Mouse (Mus musculus): ENCODE measurements at regions not wholly inside any gene's neighbourhood (a gene's known extent, or its start where the extent isn't known, plus 50 kb on each side); places are given as distances from the start of the nearest gene placed in this dataset.

DNA sequence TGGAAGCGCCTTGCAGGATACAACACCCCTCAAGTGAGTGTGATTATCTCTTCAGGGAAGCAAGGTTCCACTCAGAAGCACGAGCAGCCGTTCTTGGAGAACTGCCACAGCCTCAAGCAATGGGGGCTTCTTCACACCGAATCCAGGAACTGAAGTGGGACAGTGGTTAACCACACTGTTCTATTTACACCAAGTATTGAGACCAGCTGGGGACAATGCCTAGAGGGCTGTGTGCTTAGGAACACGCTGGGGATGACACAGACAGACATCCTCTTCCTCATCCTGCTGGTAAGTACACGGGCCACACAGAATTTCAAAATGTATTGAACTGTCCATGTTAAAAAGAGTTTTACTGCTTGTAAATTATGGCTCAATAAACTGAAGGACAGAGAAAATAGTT, 177.0 kb upstream of the Azi2 start:
- Histone ChIP-seq H3K9ac (ENCODE audit: low read length) (no peak overlapping the region), H3K36me3 (ENCODE audit: control insufficient read depth, insufficient read depth, low read length) (no peaks in the 10 kb centered on the region), H3K27me3 (ENCODE audit: control insufficient read depth, insufficient read depth, low read length) (no peaks in the 10 kb centered on the region), H3K4me1 (ENCODE audit: control insufficient read depth in 2 of 2, insufficient read depth in 2 of 2, low read length in 2 of 2) (no peaks in the 10 kb centered on the region), H3K27ac (replicated peaks in 1 of 2; ENCODE audit: control insufficient read depth in 1 of 2, insufficient read depth in 1 of 2, low read depth in 2 of 2, low read length in 2 of 2) (no peak overlapping the region), H3K4me2 (ENCODE audit: low read length) (no peak overlapping the region), H3K4me3 (ENCODE audit: control insufficient read depth in 1 of 2, insufficient read depth in 1 of 2, low read depth in 1 of 2, low read length in 2 of 2) (no peak overlapping the region), H3K9me3 (ENCODE audit: control insufficient read depth, low read length) (no peaks in the 10 kb centered on the region)
- no peak for ATAC-seq (ENCODE audit: insufficient number of reproducible peaks, insufficient read depth, low FRiP score, low read depth)
- WGBS = 84% methylated on average over 6 of the region's 6 CpGs

DNA sequence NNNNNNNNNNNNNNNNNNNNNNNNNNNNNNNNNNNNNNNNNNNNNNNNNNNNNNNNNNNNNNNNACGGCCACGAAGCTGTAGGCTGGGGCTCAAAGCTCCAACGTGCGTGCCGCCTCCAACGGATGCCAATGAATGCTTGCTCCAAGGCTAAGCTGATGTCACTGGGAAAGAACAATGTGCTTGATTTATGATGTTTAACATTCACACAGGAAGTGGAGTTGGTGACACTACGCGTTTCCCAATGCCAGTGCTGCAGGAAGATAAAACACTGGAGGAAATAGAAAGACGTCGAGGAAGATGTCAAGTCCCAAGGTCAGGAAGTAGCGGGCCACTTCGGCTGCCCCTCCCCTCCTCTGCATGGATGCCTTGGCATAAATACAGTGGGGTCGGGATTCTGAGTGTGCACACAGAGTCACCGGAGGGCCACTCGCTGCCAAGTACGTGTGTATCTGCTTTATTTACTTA, 180.7 kb upstream of the Azi2 start:
- Histone ChIP-seq H3K4me2 (ENCODE audit: low read length) (no peak overlapping the region), H3K9ac (ENCODE audit: low read length) (no peak overlapping the region), H3K4me3 (ENCODE audit: control insufficient read depth in 1 of 2, insufficient read depth in 1 of 2, low read depth in 1 of 2, low read length in 2 of 2) (no peak overlapping the region), H3K4me1 (ENCODE audit: control insufficient read depth in 2 of 2, insufficient read depth in 2 of 2, low read length in 2 of 2) (no peaks in the 10 kb centered on the region), H3K27ac (replicated peaks in 1 of 2; ENCODE audit: control insufficient read depth in 1 of 2, insufficient read depth in 1 of 2, low read depth in 2 of 2, low read length in 2 of 2) (no peak overlapping the region), H3K36me3 (ENCODE audit: control insufficient read depth, insufficient read depth, low read length) (no peaks in the 10 kb centered on the region), H3K9me3 (ENCODE audit: control insufficient read depth, low read length) (no peaks in the 10 kb centered on the region), H3K27me3 (ENCODE audit: control insufficient read depth, insufficient read depth, low read length) (no peaks in the 10 kb centered on the region)
- 57% methylated on average over 16 of the region's 16 CpGs for WGBS
- no peak for ATAC-seq (ENCODE audit: insufficient number of reproducible peaks, insufficient read depth, low FRiP score, low read depth)

DNA sequence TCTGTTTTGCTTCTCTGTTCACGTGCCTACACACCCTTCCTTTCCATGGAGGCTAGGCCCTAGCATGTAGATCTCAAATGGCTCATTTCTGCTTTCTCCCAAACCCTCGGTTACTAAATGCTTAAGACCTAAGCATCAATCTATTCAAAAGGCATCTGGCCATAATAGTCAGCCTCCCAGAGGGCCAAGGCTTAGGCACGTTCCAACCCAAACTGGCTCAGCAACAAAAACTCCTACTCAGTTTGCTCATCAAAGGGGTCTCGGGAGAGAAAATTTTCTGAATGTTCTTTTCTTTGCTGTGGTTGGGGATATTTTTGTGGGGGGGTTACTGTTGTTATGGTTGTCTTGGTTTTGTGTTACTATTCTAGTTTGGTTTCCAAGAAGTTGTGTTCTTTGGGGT, 196.8 kb upstream of the Azi2 start:
- H3K4me3 ChIP-seq (ENCODE audit: control insufficient read depth in 1 of 2, insufficient read depth in 1 of 2, low read depth in 1 of 2, low read length in 2 of 2) = no peak overlapping the region
- no peak overlapping the region for H3K9ac ChIP-seq (ENCODE audit: low read length)
- WGBS = 70% methylated on average over 4 of the region's 4 CpGs
- H3K27ac ChIP-seq (replicated peaks in 1 of 2; ENCODE audit: control insufficient read depth in 1 of 2, insufficient read depth in 1 of 2, low read depth in 2 of 2, low read length in 2 of 2) = no peak overlapping the region
- H3K4me1 ChIP-seq (ENCODE audit: control insufficient read depth in 2 of 2, insufficient read depth in 2 of 2, low read length in 2 of 2) = no peaks in the 10 kb centered on the region
- no peaks in the 10 kb centered on the region for H3K27me3 ChIP-seq (ENCODE audit: control insufficient read depth, insufficient read depth, low read length)
- 0 out of 2 replicates have a peak, but pooled peaks cover 3% of the 10 kb centered on the region for H3K9me3 ChIP-seq (ENCODE audit: control insufficient read depth, low read length)
- no peak for ATAC-seq (ENCODE audit: insufficient number of reproducible peaks, insufficient read depth, low FRiP score, low read depth)
- no peaks in the 10 kb centered on the region for H3K36me3 ChIP-seq (ENCODE audit: control insufficient read depth, insufficient read depth, low read length)
- no peak overlapping the region for H3K4me2 ChIP-seq (ENCODE audit: low read length)

DNA sequence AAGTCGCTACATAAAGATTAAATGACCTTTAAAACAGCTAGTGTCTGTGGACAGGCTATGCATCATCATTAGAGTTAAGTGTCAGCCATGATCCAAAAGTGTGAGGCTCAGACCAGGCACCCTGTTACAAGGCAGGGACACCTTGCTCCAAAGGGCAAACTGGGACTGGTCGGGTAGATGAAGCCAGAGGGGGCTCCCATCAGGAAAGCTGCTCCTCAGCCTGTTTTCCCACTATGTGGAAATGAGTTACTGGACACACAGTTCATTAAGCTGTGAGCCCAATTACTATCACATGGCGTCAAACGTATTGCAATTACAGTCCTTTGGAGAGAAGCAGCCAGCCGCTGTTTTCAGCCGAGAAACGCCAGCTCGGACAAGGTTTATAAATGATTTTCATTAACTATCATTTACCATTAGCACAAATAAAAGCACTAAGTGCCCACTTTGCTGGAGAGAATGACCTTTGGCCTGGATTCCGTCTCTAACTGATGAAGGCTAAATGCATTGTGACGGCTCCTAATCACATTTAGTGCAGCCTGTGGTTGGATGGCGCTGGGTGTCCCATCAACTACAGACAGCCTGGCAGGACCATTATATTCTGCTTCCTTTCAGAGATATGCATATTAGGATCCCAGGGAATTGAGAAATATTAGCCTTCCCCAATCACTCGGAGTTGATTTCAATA, 203.5 kb upstream of the Azi2 start:
- no peak overlapping the region for H3K4me2 ChIP-seq (ENCODE audit: low read length)
- no peak overlapping the region for H3K9ac ChIP-seq (ENCODE audit: low read length)
- WGBS = 68% methylated on average over 12 of the region's 12 CpGs
- no peaks in the 10 kb centered on the region for H3K27me3 ChIP-seq (ENCODE audit: control insufficient read depth, insufficient read depth, low read length)
- no peak overlapping the region for H3K4me3 ChIP-seq (ENCODE audit: control insufficient read depth in 1 of 2, insufficient read depth in 1 of 2, low read depth in 1 of 2, low read length in 2 of 2)
- no peak for ATAC-seq (ENCODE audit: insufficient number of reproducible peaks, insufficient read depth, low FRiP score, low read depth)
- no peaks in the 10 kb centered on the region for H3K36me3 ChIP-seq (ENCODE audit: control insufficient read depth, insufficient read depth, low read length)
- H3K27ac ChIP-seq (replicated peaks in 1 of 2; ENCODE audit: control insufficient read depth in 1 of 2, insufficient read depth in 1 of 2, low read depth in 2 of 2, low read length in 2 of 2) = no peak overlapping the region
- 0 out of 2 replicates have a peak, but pooled peaks cover 3% of the 10 kb centered on the region for H3K9me3 ChIP-seq (ENCODE audit: control insufficient read depth, low read length)
- H3K4me1 ChIP-seq (ENCODE audit: control insufficient read depth in 2 of 2, insufficient read depth in 2 of 2, low read length in 2 of 2) = 0 out of 4 replicates have a peak, but pooled peaks cover 0 to 3% of the 10 kb centered on the region in 2 experiments

DNA sequence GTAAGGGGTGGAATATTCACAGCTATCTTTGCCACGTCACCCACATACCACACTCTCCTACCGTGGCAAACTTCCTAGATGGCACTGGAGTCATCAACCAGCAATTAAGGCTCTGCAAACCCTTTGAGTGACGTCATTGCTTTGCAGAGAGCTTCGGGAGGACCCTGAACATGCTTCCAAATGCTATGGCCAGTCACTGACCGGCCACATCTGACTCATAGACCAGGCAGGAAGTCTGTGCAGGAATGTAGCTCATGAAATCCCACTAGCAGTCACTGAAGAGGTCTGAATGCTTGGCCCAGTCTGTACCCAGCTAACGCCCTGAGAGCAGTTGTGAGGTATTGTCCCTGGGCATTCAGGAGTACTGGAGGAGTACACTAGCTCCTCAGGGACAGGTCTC, 203.9 kb upstream of the Rbms3 start:
- no peak overlapping the region for H3K4me3 ChIP-seq (ENCODE audit: control insufficient read depth in 1 of 2, insufficient read depth in 1 of 2, low read depth in 1 of 2, low read length in 2 of 2)
- H3K27ac ChIP-seq (replicated peaks in 1 of 2; ENCODE audit: control insufficient read depth in 1 of 2, insufficient read depth in 1 of 2, low read depth in 2 of 2, low read length in 2 of 2) = no peak overlapping the region
- ATAC-seq (ENCODE audit: insufficient number of reproducible peaks, insufficient read depth, low FRiP score, low read depth) = no peak
- H3K36me3 ChIP-seq (ENCODE audit: control insufficient read depth, insufficient read depth, low read length) = no peaks in the 10 kb centered on the region
- WGBS = 36% methylated on average over 6 of the region's 6 CpGs
- no peaks in the 10 kb centered on the region for H3K27me3 ChIP-seq (ENCODE audit: control insufficient read depth, insufficient read depth, low read length)
- H3K9me3 ChIP-seq (ENCODE audit: control insufficient read depth, low read length) = no peaks in the 10 kb centered on the region
- no peak overlapping the region for H3K9ac ChIP-seq (ENCODE audit: low read length)
- no peak overlapping the region for H3K4me2 ChIP-seq (ENCODE audit: low read length)
- H3K4me1 ChIP-seq (ENCODE audit: control insufficient read depth in 2 of 2, insufficient read depth in 2 of 2, low read length in 2 of 2) = 0 out of 4 replicates have a peak, but pooled peaks cover 0 to 3% of the 10 kb centered on the region in 2 experiments

DNA sequence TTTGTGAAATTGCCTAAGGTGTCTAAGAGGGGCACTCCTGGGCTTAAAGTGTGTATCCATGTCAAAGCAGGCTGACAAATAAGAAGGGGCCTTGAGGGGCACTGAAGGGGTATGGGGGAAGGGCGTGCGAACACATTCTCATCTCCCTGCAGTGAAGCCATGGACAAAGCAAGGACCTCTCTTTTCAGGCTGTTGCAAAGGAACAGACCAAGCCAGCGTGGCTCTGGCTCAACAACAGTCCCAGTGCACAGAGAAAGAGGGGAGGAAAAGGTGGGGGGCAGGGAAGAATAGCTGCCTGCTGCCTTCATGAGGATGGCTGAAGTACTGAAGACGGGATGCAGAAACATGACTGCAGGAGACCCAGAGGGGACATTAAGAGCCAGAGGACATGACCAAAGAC, 184.9 kb upstream of the Rbms3 start:
- no peak for ATAC-seq (ENCODE audit: insufficient number of reproducible peaks, insufficient read depth, low FRiP score, low read depth)
- H3K4me1 ChIP-seq (ENCODE audit: control insufficient read depth in 2 of 2, insufficient read depth in 2 of 2, low read length in 2 of 2) = no peaks in the 10 kb centered on the region
- no peak overlapping the region for H3K9ac ChIP-seq (ENCODE audit: low read length)
- no peaks in the 10 kb centered on the region for H3K27me3 ChIP-seq (ENCODE audit: control insufficient read depth, insufficient read depth, low read length)
- no peaks in the 10 kb centered on the region for H3K36me3 ChIP-seq (ENCODE audit: control insufficient read depth, insufficient read depth, low read length)
- H3K4me3 ChIP-seq (ENCODE audit: control insufficient read depth in 1 of 2, insufficient read depth in 1 of 2, low read depth in 1 of 2, low read length in 2 of 2) = no peak overlapping the region
- 52% methylated on average over 4 of the region's 4 CpGs for WGBS
- H3K27ac ChIP-seq (replicated peaks in 1 of 2; ENCODE audit: control insufficient read depth in 1 of 2, insufficient read depth in 1 of 2, low read depth in 2 of 2, low read length in 2 of 2) = no peak overlapping the region
- H3K4me2 ChIP-seq (ENCODE audit: low read length) = no peak overlapping the region
- H3K9me3 ChIP-seq (ENCODE audit: control insufficient read depth, low read length) = no peaks in the 10 kb centered on the region

DNA sequence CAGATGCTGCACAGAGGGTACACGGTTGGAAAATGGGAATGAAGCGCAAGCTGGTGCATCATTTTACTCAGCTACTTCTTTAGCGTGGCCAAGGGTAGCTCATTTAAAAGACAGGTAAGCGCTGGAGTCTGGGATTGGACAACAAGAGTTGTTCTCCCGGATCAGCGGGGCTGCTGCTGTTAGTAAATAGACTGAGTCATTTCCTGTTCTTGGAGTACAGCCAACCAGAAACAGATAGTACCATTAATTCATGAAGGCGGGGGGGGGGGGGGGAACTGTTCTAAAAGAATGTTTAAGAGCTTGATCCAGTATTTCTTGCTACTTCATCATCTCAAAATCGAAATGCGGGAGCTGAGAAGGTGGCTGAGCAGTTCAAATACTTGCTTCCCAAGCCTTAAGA, 183.5 kb upstream of the Rbms3 start:
- H3K27ac ChIP-seq (replicated peaks in 1 of 2; ENCODE audit: control insufficient read depth in 1 of 2, insufficient read depth in 1 of 2, low read depth in 2 of 2, low read length in 2 of 2) = no peak overlapping the region
- H3K4me1 ChIP-seq (ENCODE audit: control insufficient read depth in 2 of 2, insufficient read depth in 2 of 2, low read length in 2 of 2) = no peaks in the 10 kb centered on the region
- no peaks in the 10 kb centered on the region for H3K27me3 ChIP-seq (ENCODE audit: control insufficient read depth, insufficient read depth, low read length)
- no peaks in the 10 kb centered on the region for H3K36me3 ChIP-seq (ENCODE audit: control insufficient read depth, insufficient read depth, low read length)
- H3K9me3 ChIP-seq (ENCODE audit: control insufficient read depth, low read length) = no peaks in the 10 kb centered on the region
- H3K4me3 ChIP-seq (ENCODE audit: control insufficient read depth in 1 of 2, insufficient read depth in 1 of 2, low read depth in 1 of 2, low read length in 2 of 2) = no peak overlapping the region
- 79% methylated on average over 9 of the region's 9 CpGs for WGBS
- ATAC-seq (ENCODE audit: insufficient number of reproducible peaks, insufficient read depth, low FRiP score, low read depth) = no peak
- no peak overlapping the region for H3K9ac ChIP-seq (ENCODE audit: low read length)
- H3K4me2 ChIP-seq (ENCODE audit: low read length) = no peak overlapping the region

DNA sequence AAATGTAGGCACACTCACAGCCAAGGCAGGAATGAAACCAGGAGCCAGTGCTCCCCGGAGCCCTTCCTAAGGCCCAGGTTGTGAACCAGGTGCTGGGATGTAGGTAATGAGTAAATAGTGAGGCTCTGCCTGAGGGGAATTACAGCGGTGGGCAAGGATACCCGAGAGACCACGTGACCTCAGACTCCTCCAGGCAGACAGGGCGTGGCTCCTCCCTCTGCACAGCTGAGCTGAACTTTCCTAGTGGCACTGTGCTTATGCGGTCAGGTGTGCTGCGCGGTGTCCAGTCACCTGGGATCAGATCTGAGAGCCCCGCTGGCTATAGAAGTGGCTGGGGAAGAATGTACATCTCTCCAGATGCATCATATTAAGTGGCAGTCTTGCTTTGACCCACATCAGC, 176.1 kb upstream of the Rbms3 start:
- no peak overlapping the region for H3K4me2 ChIP-seq (ENCODE audit: low read length)
- 80% methylated on average over 9 of the region's 9 CpGs for WGBS
- ATAC-seq (ENCODE audit: insufficient number of reproducible peaks, insufficient read depth, low FRiP score, low read depth) = no peak

More for the DNA sequence above, 176.1 kb upstream of the Rbms3 start:
- Histone ChIP-seq H3K27me3 (ENCODE audit: control insufficient read depth, insufficient read depth, low read length) (no peaks in the 10 kb centered on the region), H3K4me1 (ENCODE audit: control insufficient read depth in 2 of 2, insufficient read depth in 2 of 2, low read length in 2 of 2) (no peaks in the 10 kb centered on the region), H3K36me3 (ENCODE audit: control insufficient read depth, insufficient read depth, low read length) (no peaks in the 10 kb centered on the region), H3K9ac (ENCODE audit: low read length) (no peak overlapping the region), H3K27ac (replicated peaks in 1 of 2; ENCODE audit: control insufficient read depth in 1 of 2, insufficient read depth in 1 of 2, low read depth in 2 of 2, low read length in 2 of 2) (no peak overlapping the region), H3K4me3 (ENCODE audit: control insufficient read depth in 1 of 2, insufficient read depth in 1 of 2, low read depth in 1 of 2, low read length in 2 of 2) (no peak overlapping the region), H3K9me3 (ENCODE audit: control insufficient read depth, low read length) (no peaks in the 10 kb centered on the region)

Measured in heart, embryonic 14.5 days (tissue).